Mouse (Mus musculus) right cerebral cortex, postnatal 25 days (tissue): Measurements from ENCODE around the gene Xiap.
"Not testable (repeated sequence)": the region's sequence is repeated elsewhere in the genome, so short reads cannot be mapped to it uniquely, and the experiment has no call there.

ENCODE experiments used
- DNase-seq: peaks from one replicate; pipeline ENCODE4 v3.0.0; 2022

Gene Xiap

GRCm38 (mm10) chrX:42059282-42060068 is at the start of gene Xiap:
Gene Xiap, plus strand, starts transcription at chrX:42059679.
- no peak for DNase-seq

- DNase-seq: no peak
These were observed 46.7 kb upstream of the Xiap start for GRCm38 (mm10) chrX:42012677-42013208.

- DNase-seq: no peak
These were observed 45.7 kb upstream of the Xiap start for GRCm38 (mm10) chrX:42013776-42014175.

GRCm38 (mm10) chrX:42014502-42014901 is 45.0 kb upstream of the Xiap start:
- no peak for DNase-seq

GRCm38 (mm10) chrX:42018030-42018429 is 41.4 kb upstream of the Xiap start:
- DNase-seq: no peak

DNA sequence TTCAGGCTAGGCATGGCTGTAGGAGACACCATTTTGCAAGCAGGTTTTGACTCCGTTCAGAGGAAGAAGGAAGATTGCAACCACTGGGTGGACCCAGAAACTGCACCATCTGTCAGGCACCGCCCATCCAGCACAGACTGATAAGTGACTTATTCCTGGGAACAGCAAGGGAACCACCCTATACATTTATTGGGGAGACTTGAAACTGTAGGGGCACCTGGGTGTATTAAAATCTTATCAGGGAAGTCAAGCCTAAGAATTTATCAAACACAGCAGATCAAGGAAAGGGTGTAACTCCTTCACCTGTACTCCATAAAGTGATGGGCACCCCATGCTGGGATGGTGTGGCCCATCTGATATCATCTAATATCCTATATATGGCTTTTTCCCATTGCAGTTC is 40.0 kb upstream of the Xiap start:
- no peak for DNase-seq

DNA sequence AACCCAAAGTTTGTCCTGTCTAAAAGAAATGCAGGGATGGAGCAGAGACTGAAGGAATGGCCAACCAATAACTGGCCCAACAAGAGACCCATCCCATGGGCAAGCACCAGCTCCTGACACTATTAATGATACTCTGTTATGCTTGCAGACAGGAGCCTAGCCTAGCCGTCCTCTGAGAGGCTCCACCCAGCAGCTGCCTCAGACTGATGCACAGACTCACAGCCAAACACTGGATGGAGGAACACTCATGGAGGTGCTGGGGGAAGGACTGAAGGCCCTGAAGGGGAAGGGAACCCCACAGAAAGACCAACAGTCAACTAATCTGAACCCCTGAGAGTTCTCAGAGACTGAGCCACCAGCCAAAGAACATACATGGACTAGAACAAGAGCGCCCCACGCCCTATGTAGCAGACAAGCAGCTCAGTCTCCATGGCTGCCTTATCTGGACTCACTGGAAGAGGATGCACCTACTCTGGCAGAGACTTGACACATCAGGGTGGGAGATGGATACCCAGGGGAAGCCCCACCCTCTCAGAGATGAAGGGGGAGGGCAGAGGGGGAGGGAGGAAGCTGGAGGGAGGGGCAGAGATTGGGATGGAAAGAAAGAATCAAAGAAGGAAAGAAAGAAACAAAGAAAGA is 33.6 kb upstream of the Xiap start:
- DNase-seq: not testable (repeated sequence)

- DNase-seq: not testable (repeated sequence)
These were observed 32.5 kb upstream of the Xiap start for GRCm38 (mm10) chrX:42026981-42027380.

DNA sequence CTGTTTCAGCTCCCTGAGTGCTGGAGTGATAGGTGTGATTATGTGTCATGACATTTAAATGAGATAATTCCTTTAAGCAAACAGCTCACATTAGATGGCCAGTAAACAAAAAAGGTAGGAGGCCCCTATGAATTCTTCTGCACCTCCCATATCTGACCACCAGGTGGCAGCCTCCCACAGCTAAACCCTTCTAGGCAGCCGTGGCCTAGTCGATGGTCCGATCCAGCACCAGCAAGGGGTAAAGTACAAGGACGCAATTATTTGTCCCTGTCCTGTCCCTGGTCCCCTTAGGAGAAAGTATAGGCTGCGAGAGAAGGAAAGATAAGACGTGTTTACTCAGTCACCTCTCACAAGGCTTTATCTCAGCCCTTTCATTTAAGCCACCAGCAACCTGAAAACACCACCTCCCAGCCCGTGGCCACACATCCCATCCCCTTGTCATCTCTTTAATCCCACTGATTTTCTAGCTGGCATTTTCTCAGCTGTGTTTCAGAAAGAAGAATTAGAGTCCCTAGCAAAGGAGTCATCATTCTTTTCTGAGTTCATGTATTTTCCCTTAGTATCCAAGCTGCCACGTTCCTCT is 26.3 kb upstream of the Xiap start:
- peak; percentile 48 for DNase-seq

DNA sequence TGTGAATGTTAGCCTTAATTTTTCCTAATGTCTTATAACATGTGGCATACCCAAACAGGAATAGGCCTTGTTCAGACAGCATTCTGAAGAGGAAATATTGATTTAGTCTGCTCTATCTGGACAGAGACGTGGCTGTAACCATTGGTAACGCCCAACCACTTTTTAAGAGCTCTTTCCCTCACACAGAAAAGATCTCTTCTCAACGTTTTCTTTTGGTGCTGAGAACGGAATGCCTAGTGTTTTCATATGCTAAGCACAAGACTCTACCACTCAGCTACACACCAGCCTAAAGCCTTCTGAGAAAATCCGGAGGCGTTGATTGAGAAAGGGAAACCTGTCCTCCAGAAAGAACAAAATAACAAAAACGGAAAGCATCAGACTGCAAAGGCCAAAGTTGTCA is 25.6 kb upstream of the Xiap start:
- DNase-seq: no peak

GRCm38 (mm10) chrX:42039481-42039880 is 20.0 kb upstream of the Xiap start:
- no peak for DNase-seq

GRCm38 (mm10) chrX:42044935-42045334 is 14.5 kb upstream of the Xiap start:
- DNase-seq: no peak

DNA sequence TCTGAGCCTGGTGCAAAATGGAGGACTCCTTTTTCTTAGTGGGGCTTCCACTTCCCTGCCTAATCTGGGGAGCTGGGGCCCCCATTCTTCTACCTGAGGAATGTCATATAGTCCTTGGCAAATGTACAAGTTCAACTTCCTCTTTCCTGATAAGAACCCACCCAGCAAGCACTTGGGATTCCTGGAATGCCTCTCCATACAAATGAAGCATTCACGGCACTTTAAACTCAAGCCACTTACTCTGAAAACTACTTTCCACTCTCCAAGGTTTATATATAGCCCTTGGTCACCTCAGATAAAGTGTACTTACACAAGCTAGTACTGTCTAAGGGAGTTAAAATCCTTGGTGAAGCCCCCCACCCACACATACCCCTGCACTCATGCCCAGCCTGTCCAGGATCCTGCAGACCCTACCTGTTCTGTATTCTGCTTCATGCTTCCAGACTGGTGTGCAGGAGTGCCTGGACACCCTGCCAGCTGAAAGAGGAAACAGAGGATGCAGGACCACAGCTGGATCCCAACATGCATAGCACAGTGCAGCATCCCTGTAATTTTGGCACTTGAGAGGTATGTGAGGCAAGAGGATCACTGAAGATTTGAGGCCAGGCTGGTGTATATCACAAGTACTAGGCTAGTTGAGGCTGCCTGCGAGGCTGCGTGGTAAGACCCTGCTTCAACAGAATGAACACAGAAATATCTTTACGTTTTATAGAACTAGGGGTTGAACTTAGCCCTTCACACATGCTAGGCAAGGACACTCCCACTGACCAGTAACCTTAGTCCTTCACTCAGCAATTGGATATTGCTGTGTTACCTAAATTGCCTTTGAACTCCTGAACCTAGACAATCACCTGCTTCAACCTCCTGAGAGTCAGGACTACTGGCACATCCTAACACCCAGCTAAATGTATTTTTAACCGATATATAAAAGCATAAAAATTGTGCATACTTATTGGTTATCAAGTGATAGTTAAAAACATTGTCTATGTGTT is 8.5 kb upstream of the Xiap start:
- no peak for DNase-seq

DNA sequence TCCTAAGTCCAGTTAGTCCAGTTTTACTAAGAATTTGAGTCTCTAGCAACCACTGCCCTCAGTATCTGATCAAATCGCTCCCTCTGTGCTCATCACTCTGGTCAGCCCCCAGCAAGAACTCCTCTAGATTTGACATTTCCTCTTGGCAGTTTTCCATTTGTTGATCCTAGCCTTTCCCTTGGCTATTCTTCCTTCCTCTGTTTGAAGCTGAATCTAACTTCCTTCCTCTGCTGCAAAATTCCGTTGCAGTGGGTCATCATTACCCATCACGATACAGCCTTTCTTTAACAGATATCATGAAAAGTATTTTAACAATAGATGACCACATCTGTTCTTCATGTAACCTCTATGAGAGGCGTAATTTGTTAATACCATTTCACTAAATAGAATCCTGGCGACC is 2.5 kb upstream of the Xiap start:
- no peak for DNase-seq

DNA sequence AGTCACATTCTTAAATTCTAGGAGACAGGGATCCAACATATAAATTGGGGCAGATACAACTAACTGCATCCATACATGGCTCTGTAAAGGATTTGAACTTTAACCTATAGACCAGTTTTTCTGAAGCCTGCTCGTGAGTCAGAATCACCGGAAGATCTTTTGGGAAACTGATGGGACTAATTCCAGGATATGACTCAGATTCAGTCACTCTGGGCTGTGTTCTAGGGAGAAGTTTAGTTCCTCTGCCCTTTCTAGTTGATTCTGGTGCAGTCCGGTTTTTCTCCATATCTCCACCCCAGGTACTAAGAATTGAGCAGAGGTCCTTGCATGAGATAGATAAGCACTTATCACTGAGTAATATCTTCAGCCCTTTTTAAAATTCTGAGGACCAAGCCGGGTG is 1.6 kb upstream of the Xiap start:
- no peak for DNase-seq

GRCm38 (mm10) chrX:42063621-42064020 is 4.1 kb downstream of the Xiap start:
- DNase-seq: no peak

GRCm38 (mm10) chrX:42065086-42065485 is 5.6 kb downstream of the Xiap start:
- DNase-seq: no peak

GRCm38 (mm10) chrX:42066771-42067170 is 7.3 kb downstream of the Xiap start:
- no peak for DNase-seq

DNA sequence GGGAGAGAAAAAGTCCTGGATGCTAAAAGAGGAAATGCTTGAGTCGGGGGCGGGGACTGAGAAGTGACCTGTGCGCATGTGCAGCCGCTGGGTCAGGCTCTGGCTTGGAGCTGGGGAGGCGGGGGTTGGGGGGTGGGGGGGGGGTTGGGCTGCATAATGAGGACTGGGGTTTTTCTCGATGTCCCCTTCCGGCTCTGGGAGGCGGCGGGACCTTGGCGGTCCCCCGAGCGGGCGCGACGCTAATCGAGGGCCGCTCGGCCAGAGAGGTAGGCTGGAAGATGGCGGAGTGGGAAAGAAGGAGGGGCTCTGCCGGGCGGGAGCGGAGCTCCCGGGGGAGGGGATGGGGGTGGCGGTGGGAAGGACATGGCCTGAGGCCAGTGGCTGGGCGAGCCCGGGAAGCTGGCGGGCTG is 8.3 kb downstream of the Xiap start:
- DNase-seq: no peak

DNA sequence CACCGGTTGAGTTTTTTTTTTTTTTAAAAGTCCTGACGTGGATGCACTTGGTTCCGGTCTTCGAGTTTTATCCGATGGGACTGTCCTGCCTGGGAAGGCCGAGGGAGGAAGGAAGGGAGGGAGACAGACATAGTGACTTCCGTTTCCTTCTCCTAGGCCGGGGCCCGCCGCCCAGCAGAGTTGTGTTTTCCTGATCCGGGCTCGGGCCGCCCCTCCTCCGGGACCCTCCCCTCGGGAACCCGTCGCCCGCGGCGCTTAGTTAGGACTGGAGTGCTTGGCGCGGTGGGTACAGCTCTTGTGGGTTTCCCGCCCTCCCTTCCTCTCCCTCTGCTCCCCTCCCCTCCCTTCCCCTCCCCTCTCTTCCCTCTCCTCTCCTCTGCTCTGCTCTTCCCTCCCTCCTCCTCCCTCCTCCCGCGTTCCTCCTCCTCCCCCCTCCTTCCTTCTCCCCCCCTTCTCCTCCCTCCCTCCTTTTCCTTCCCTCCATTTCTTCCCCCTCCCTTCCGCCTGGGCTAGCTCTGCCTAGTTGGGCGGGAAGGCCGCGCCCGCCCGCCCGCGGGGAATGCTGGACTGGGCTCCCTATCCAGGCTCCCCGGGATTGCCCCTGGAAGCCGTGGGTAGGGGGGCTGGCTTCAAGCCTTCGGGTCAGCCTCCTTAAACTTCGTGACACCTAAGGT is 8.9 kb downstream of the Xiap start:
- peak; percentile 60 for DNase-seq

- peak; percentile 3 for DNase-seq
These were observed 9.4 kb downstream of the Xiap start for GRCm38 (mm10) chrX:42068875-42069257.

GRCm38 (mm10) chrX:42087731-42088130 is 28.3 kb downstream of the Xiap start:
- DNase-seq: no peak
